Mouse (Mus musculus) lung, adult 18-20 months (tissue): ENCODE data around the gene Ovol3.
"Not testable (repeated sequence)": the region's sequence is repeated elsewhere in the genome, so short reads cannot be mapped to it uniquely, and the experiment has no call there.

Experiments used
- DNase-seq, 2 experiments: peaks; one replicate each; pipeline ENCODE4 v3.0.0; 2022; ENCODE audit warnings: mixed read lengths in 2 of 2

The Ovol3 gene

GRCm38 (mm10) chr7:30235625-30236024 lies at the start of gene Ovol3:
Gene Ovol3 (minus strand): TSS chr7:30235725.
- DNase-seq = no peak

GRCm38 (mm10) chr7:30282740-30283139 lies 47.2 kb upstream of the Ovol3 start:
- DNase-seq = no peak

- no peak for DNase-seq
These were observed 46.0 kb upstream of the Ovol3 start for GRCm38 (mm10) chr7:30281522-30281921.

- DNase-seq = peak; percentile 90 to 93
These were observed 45.2 kb upstream of the Ovol3 start for GRCm38 (mm10) chr7:30280670-30281138.

GRCm38 (mm10) chr7:30279951-30280669 lies 44.6 kb upstream of the Ovol3 start, which contains the start of the genes Thap8 and Wdr62:
Gene Thap8 (plus strand): TSS chr7:30280094.
Gene Wdr62 (minus strand): TSS chr7:30280419.
- DNase-seq = peak; percentile 92 to 94

- no peak for DNase-seq
These were observed 44.0 kb upstream of the Ovol3 start for GRCm38 (mm10) chr7:30279536-30279935.

- DNase-seq = no peak
These were observed 43.4 kb upstream of the Ovol3 start for GRCm38 (mm10) chr7:30278911-30279310.

- DNase-seq = no peak
These were observed 38.9 kb upstream of the Ovol3 start for GRCm38 (mm10) chr7:30274383-30274782.

GRCm38 (mm10) chr7:30269641-30270040 lies 34.1 kb upstream of the Ovol3 start:
- DNase-seq = no peak

GRCm38 (mm10) chr7:30266780-30267179 lies 31.3 kb upstream of the Ovol3 start:
- no peak for DNase-seq

GRCm38 (mm10) chr7:30265935-30266334 lies 30.4 kb upstream of the Ovol3 start:
- no peak for DNase-seq

GRCm38 (mm10) chr7:30265531-30265930 lies 30.0 kb upstream of the Ovol3 start:
- no peak for DNase-seq

- peak in 1 of 2 experiments; percentile 23 for DNase-seq
These were observed 29.5 kb upstream of the Ovol3 start for GRCm38 (mm10) chr7:30265041-30265440.

GRCm38 (mm10) chr7:30251956-30252954 lies 16.7 kb upstream of the Ovol3 start:
- DNase-seq = peak; percentile 57 to 70

- DNase-seq = not testable (repeated sequence)
These were observed 1.8 kb upstream of the Ovol3 start for GRCm38 (mm10) chr7:30237374-30237773.

GRCm38 (mm10) chr7:30235091-30235490 lies 434 bp downstream of the Ovol3 start:
- no peak for DNase-seq

- peak; percentile 21 to 23 for DNase-seq
These were observed 1.2 kb downstream of the Ovol3 start for GRCm38 (mm10) chr7:30234276-30234858.

GRCm38 (mm10) chr7:30233387-30233786 lies 2.1 kb downstream of the Ovol3 start:
- no peak for DNase-seq

GRCm38 (mm10) chr7:30232631-30233148 lies 2.8 kb downstream of the Ovol3 start:
- peak; percentile 66 to 68 for DNase-seq

- DNase-seq = peak; percentile 99
These were observed 3.7 kb downstream of the Ovol3 start, which contains the start of the genes Polr2i and Tbcb for GRCm38 (mm10) chr7:30231669-30232454. Gene Polr2i (plus strand): TSS chr7:30231948. Gene Tbcb (minus strand): TSS chr7:30232272.

- no peak for DNase-seq
These were observed 4.2 kb downstream of the Ovol3 start for GRCm38 (mm10) chr7:30231328-30231668.

GRCm38 (mm10) chr7:30224206-30224605 lies 11.3 kb downstream of the Ovol3 start:
- no peak for DNase-seq
